Mouse (Mus musculus) lung, adult 2 months (tissue): ENCODE measurements around the gene Myo9a.

Experiments used
- CTCF ChIP-seq: fragments of 200-500 bp; IDR thresholded peaks from 2 replicates; pipeline ENCODE4 v1.5.1; 2011; ENCODE audit warnings: mild to moderate bottlenecking, low read length, control low read depth; ENCODE audit not compliant: insufficient read depth
- POLR2A ChIP-seq: fragments of 200-500 bp; IDR thresholded peaks from 2 replicates; pipeline ENCODE4 v1.6.1; 2011; ENCODE audit warnings: low read depth, mild to moderate bottlenecking, control low read depth, low read length, borderline replicate concordance; ENCODE audit errors: extremely low read depth

GRCm38 (mm10) chr9:59718237-59718636, 32.5 kb upstream of the Myo9a start:
- no peak for TF ChIP-seq CTCF
- TF ChIP-seq POLR2A: no peak
